Mouse (Mus musculus): ENCODE measurements around the gene Fadd. TPM values are rescaled to one million over a fixed set of nuclear protein-coding genes. Genes with fewer than 3 reads are reported as not detected.

The Fadd gene
- polyA plus RNA-seq, 1 experiment from 2014 or later, result 10.1 TPM

GRCm38 (mm10) chr7:144609568-144609967 is 27.3 kb upstream of the Fadd start:
- H3K4me3 ChIP-seq, result no peak overlapping the region
- H3K4me1 ChIP-seq, result peaks cover 9% of the 10 kb centered on the region
- H3K27ac ChIP-seq, result no peak overlapping the region
- no peaks in the 10 kb centered on the region for H3K27me3 ChIP-seq
- no peak for ATAC-seq (ENCODE audit: insufficient number of reproducible peaks, low FRiP score, low TSS enrichment, low read depth)
- WGBS, result 84% methylated on average over 7 of the region's 7 CpGs
- H3K4me2 ChIP-seq, result no peak overlapping the region
- no peaks in the 10 kb centered on the region for H3K9me3 ChIP-seq
- no peaks in the 10 kb centered on the region for H3K36me3 ChIP-seq
- no peak overlapping the region for H3K9ac ChIP-seq

- Histone ChIP-seq H3K9me3 (no peaks in the 10 kb centered on the region), H3K4me2 (no peak overlapping the region), H3K4me3 (no peak overlapping the region), H3K27me3 (no peaks in the 10 kb centered on the region), H3K4me1 (peaks cover 7% of the 10 kb centered on the region), H3K9ac (no peak overlapping the region), H3K27ac (no peak overlapping the region), H3K36me3 (no peaks in the 10 kb centered on the region)
- 86% methylated on average over 15 of the region's 15 CpGs for WGBS
- ATAC-seq (ENCODE audit: insufficient number of reproducible peaks, low FRiP score, low TSS enrichment, low read depth), result no peak
Observed at GRCm38 (mm10) chr7:144607862-144608261, 25.6 kb upstream of the Fadd start.

DNA sequence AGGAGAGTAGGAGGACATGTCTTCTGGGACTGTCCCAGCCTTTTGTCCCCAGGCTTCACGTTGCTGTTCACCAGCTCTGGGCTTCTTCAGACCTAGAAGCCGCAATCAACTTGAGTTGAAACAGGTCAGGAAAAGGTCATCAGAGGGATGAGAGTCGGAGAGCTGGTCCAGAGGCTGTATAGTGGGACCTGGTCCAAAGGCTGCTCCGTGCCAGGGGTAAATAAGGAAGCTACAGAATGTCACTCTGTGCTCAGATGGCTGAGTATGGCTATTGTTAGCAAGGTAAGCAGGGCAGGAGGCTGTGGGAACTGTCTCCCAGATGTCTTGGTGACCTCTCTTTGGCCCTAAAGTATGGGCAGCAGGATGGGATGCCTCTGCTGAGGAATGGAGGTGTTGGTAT is 22.5 kb upstream of the Fadd start:
- 50% methylated on average over 4 of the region's 4 CpGs for WGBS

GRCm38 (mm10) chr7:144604291-144604690 is 22.0 kb upstream of the Fadd start:
- ATAC-seq (ENCODE audit: insufficient number of reproducible peaks, low FRiP score, low TSS enrichment, low read depth), result no peak
- 90% methylated on average over 2 of the region's 2 CpGs for WGBS

More for the DNA sequence above, 22.5 kb upstream of the Fadd start:
- ATAC-seq (ENCODE audit: insufficient number of reproducible peaks, low FRiP score, low TSS enrichment, low read depth), result no peak
- H3K9me3 ChIP-seq, result no peaks in the 10 kb centered on the region
- H3K27ac ChIP-seq, result no peak overlapping the region
- no peak overlapping the region for H3K4me2 ChIP-seq
- no peaks in the 10 kb centered on the region for H3K36me3 ChIP-seq
- no peaks in the 10 kb centered on the region for H3K4me1 ChIP-seq
- no peak overlapping the region for H3K9ac ChIP-seq
- H3K27me3 ChIP-seq, result no peaks in the 10 kb centered on the region
- no peak overlapping the region for H3K4me3 ChIP-seq

GRCm38 (mm10) chr7:144600333-144600900 is 18.2 kb upstream of the Fadd start:
- Histone ChIP-seq H3K36me3 (no peaks in the 10 kb centered on the region), H3K4me2 (no peak overlapping the region), H3K9me3 (no peaks in the 10 kb centered on the region), H3K27me3 (no peaks in the 10 kb centered on the region), H3K9ac (no peak overlapping the region), H3K27ac (no peak overlapping the region), H3K4me3 (no peak overlapping the region), H3K4me1 (no peaks in the 10 kb centered on the region)
- 58% methylated on average over 6 of the region's 6 CpGs for WGBS
- no peak for ATAC-seq (ENCODE audit: insufficient number of reproducible peaks, low FRiP score, low TSS enrichment, low read depth)

More at GRCm38 (mm10) chr7:144604291-144604690, 22.0 kb upstream of the Fadd start:
- H3K27ac ChIP-seq, result no peak overlapping the region
- no peak overlapping the region for H3K9ac ChIP-seq
- H3K27me3 ChIP-seq, result no peaks in the 10 kb centered on the region
- H3K36me3 ChIP-seq, result no peaks in the 10 kb centered on the region
- no peak overlapping the region for H3K4me2 ChIP-seq
- H3K4me1 ChIP-seq, result no peaks in the 10 kb centered on the region
- no peaks in the 10 kb centered on the region for H3K9me3 ChIP-seq
- H3K4me3 ChIP-seq, result no peak overlapping the region

DNA sequence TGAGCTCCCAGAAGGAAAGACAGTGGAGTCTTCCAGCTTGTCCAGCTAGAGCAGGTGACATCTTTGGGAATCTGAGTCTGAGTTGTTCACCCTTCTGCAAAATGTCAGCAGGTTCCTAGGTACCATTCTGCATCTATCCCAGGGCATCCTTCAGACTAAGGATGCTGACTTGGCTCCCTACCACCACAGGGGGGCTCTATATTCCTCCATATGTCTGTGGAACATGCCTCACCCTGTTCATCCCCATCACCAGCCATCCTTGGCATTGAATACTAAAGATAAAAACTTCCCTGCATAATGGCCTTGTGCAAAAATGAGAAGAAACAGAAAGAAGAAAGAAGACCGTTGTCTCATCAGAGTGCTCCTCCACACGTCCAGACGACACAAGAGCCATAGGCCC is 7.2 kb upstream of the Fadd start:
- Histone ChIP-seq H3K27ac (no peak overlapping the region), H3K27me3 (no peaks in the 10 kb centered on the region), H3K9me3 (no peaks in the 10 kb centered on the region), H3K4me3 (no peak overlapping the region), H3K4me2 (no peak overlapping the region), H3K9ac (no peak overlapping the region), H3K4me1 (no peaks in the 10 kb centered on the region), H3K36me3 (no peaks in the 10 kb centered on the region)
- ATAC-seq (ENCODE audit: insufficient number of reproducible peaks, low FRiP score, low TSS enrichment, low read depth), result no peak
- 88% methylated on average over 3 of the region's 3 CpGs for WGBS

GRCm38 (mm10) chr7:144587291-144587690 is 5.0 kb upstream of the Fadd start:
- Histone ChIP-seq H3K9ac (no peak overlapping the region), H3K27me3 (no peaks in the 10 kb centered on the region), H3K27ac (no peak overlapping the region), H3K4me1 (peaks cover 9% of the 10 kb centered on the region), H3K4me2 (no peak overlapping the region), H3K36me3 (no peaks in the 10 kb centered on the region), H3K4me3 (no peak overlapping the region), H3K9me3 (no peaks in the 10 kb centered on the region)
- WGBS, result 33% methylated on average over 2 of the region's 2 CpGs
- no peak for ATAC-seq (ENCODE audit: insufficient number of reproducible peaks, low FRiP score, low TSS enrichment, low read depth)

DNA sequence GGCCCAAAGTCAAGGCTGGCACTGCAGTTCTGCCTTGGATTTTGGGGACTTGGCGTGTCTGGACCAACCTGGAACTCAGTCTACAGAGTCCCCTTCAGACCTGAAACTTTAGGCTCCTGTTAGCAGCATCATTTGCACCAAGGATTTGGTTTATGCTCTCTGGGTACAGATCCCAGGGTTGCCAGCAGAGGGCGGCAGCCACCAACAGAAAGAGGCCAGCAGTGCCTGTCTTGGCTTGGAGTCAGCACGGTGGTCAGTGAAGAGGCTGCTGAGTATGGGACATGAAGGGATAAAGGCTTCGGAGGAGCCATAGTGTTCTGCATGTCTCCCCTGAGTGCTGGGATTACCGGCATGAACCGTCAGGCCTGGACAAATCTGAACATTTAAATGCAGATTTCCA is 3.4 kb upstream of the Fadd start:
- H3K4me1 ChIP-seq, result peaks cover 19% of the 10 kb centered on the region
- no peaks in the 10 kb centered on the region for H3K9me3 ChIP-seq
- no peak overlapping the region for H3K27ac ChIP-seq
- H3K9ac ChIP-seq, result no peak overlapping the region
- no peak overlapping the region for H3K4me2 ChIP-seq
- ATAC-seq (ENCODE audit: insufficient number of reproducible peaks, low FRiP score, low TSS enrichment, low read depth), result no peak
- H3K36me3 ChIP-seq, result no peaks in the 10 kb centered on the region
- 12% methylated on average over 6 of the region's 6 CpGs for WGBS
- no peak overlapping the region for H3K4me3 ChIP-seq
- no peaks in the 10 kb centered on the region for H3K27me3 ChIP-seq

DNA sequence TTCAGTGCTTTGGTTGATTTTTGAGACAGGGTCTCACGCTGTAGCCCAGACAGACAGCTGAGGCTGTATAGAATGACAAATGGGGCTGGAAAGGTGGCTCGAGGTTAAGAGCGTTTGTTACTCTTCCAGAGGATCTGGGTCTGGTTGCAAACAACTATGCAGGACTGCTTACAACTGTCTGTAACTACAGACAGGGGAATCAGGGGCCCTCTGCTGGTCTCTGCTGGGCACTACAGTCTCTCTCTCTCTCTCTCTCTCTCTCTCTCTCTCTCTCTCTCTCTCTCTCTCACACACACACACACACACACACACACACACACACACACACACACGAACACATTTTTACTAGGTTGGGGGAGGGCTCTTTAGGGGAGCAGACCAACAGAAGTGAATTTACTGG is 1.4 kb upstream of the Fadd start:
- no peak for ATAC-seq (ENCODE audit: insufficient number of reproducible peaks, low FRiP score, low TSS enrichment, low read depth)
- H3K27ac ChIP-seq, result no peak overlapping the region
- peaks cover 19% of the 10 kb centered on the region for H3K36me3 ChIP-seq
- H3K4me2 ChIP-seq, result no peak overlapping the region
- H3K9ac ChIP-seq, result no peak overlapping the region
- no peaks in the 10 kb centered on the region for H3K9me3 ChIP-seq
- no peak overlapping the region for H3K4me3 ChIP-seq
- no peaks in the 10 kb centered on the region for H3K27me3 ChIP-seq
- peaks cover 19% of the 10 kb centered on the region for H3K4me1 ChIP-seq
- 3% methylated on average over 4 of the region's 4 CpGs for WGBS

- peaks cover 25% of the 10 kb centered on the region for H3K36me3 ChIP-seq
- peak overlapping the region; percentile 92 for H3K27ac ChIP-seq
- 1% methylated on average over 43 of the region's 43 CpGs for WGBS
- H3K4me3 ChIP-seq, result peak overlapping the region; percentile 86
- peaks cover 19% of the 10 kb centered on the region for H3K4me1 ChIP-seq
- no peaks in the 10 kb centered on the region for H3K27me3 ChIP-seq
- peak overlapping the region; percentile 93 for H3K9ac ChIP-seq
- H3K9me3 ChIP-seq, result no peaks in the 10 kb centered on the region
- H3K4me2 ChIP-seq, result peak overlapping the region; percentile 84
- ATAC-seq (ENCODE audit: insufficient number of reproducible peaks, low FRiP score, low TSS enrichment, low read depth), result peak; percentile 84
Observed at GRCm38 (mm10) chr7:144581559-144582283, 542 bp downstream of the Fadd start.

DNA sequence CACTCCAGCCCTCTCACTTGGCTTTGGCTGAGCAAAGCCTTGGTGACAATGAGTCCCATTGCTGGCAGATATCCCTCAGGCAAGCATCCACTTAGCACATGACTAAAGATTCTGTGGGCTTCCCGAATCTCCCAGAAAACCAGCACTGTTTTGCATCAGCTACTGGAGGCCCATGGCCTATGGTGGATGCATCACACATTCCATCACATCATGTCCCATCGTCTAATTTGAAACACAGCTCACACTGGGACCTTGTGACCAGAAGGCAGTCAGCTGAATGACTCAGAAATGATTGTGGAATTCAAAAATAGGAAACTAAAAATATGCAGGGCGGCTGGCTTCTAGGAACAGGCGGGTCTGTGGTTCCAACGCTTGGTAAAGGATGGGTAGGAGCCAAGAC is 4.4 kb downstream of the Fadd start:
- no peak overlapping the region for H3K4me2 ChIP-seq
- H3K27ac ChIP-seq, result no peak overlapping the region
- no peaks in the 10 kb centered on the region for H3K27me3 ChIP-seq
- H3K4me3 ChIP-seq, result no peak overlapping the region
- peaks cover 12% of the 10 kb centered on the region for H3K4me1 ChIP-seq
- no peaks in the 10 kb centered on the region for H3K9me3 ChIP-seq
- WGBS, result 78% methylated on average over 5 of the region's 5 CpGs
- no peak for ATAC-seq (ENCODE audit: insufficient number of reproducible peaks, low FRiP score, low TSS enrichment, low read depth)
- H3K36me3 ChIP-seq, result peaks cover 25% of the 10 kb centered on the region
- H3K9ac ChIP-seq, result no peak overlapping the region

- Histone ChIP-seq H3K4me1 (peaks cover 4% of the 10 kb centered on the region; the same call in 1 of the 2 replicates), H3K9ac (no peak overlapping the region), H3K4me2 (no peak overlapping the region), H3K4me3 (no peak overlapping the region), H3K27me3 (no peaks in the 10 kb centered on the region), H3K9me3 (no peaks in the 10 kb centered on the region), H3K27ac (no peak overlapping the region), H3K36me3 (no peaks in the 10 kb centered on the region)
- no peak for ATAC-seq (ENCODE audit: insufficient number of reproducible peaks, low FRiP score, low TSS enrichment, low read depth)
- 58% methylated on average over 5 of the region's 5 CpGs for WGBS
Observed at GRCm38 (mm10) chr7:144572234-144572633, 10.0 kb downstream of the Fadd start.
